Comparison of ENCODE assay signal across 11 mouse cellular contexts in the genomic region with DNA sequence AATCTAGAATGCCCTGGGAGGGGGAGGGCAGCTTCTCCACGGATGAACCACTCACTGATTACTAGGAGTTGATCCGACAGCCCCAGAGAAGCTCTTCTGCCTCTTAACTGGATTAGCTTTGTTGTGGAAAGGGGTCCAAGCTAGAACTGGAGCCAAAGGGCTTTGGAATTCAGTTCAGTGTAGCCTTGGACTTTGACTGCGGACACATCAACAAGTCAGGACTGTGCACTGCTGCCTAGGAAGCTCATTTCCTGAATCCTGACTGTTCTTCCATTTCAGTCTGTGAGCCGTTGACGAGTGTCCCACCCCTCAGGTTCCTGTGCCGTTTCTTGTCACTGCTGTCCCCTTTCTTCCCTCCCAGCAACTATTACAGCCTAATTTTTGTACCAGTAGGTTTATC. TPM values are rescaled to one million over a fixed set of nuclear protein-coding genes. Genes with fewer than 3 reads are reported as not detected.
DNase-seq lines count a peak whose midpoint lies in the region; ATAC-seq and TF ChIP-seq lines count a peak whose summit lies in the region.
"Had no signal": no experiment of that assay in that cellular context is flagged by ENCODE, and none has a peak within 500 bp of the region (broad histone marks: within the 10 kb centered on the region; RNA-seq: fewer than 3 reads in every experiment).

No protein-coding gene starts in this region.

- TF ChIP-seq POLR2A in myocyte (IDR thresholded peaks at IDR 0.05; ENCODE audit: insufficient read length, low read depth): no peak

- intact Hi-C loops in gastrocnemius, postnatal 36 days (cut with DNase I): no loop called here

- H3K79me2 ChIP-seq in myocyte (ENCODE audit: control insufficient read depth, insufficient read depth): no peaks in the 10 kb centered on the region

- H3K36me3 ChIP-seq in heart, embryonic 14.5 days (ENCODE audit: control insufficient read depth, insufficient read depth, low read length): no peaks in the 10 kb centered on the region
- no peaks in the 10 kb centered on the region for H3K36me3 ChIP-seq in kidney, embryonic 14.5 days (ENCODE audit: control insufficient read depth, insufficient read depth, low read length)
- no peaks in the 10 kb centered on the region for H3K36me3 ChIP-seq in myocyte (ENCODE audit: control insufficient read depth, insufficient read depth)

- ATAC-seq in heart, embryonic 14.5 days (ENCODE audit: insufficient number of reproducible peaks, insufficient read depth, low FRiP score, low read depth): no peak
- ATAC-seq in kidney, embryonic 14.5 days (ENCODE audit: low FRiP score, low TSS enrichment): no peak

- H3ac ChIP-seq in myocyte (ENCODE audit: control insufficient read depth, insufficient read length): no peak overlapping the region

- peak overlapping the region; percentile 53 for H3K9ac ChIP-seq in heart, embryonic 14.5 days (ENCODE audit: low read length)
- no peak overlapping the region; the same call in 1 of the 2 replicates for H3K9ac ChIP-seq in kidney, embryonic 14.5 days (ENCODE audit: low read depth, low read length)

- peak overlapping the region; percentile 8 to 26; a peak in 3 of 4 replicates for H3K4me3 ChIP-seq in heart, embryonic 14.5 days (ENCODE audit: control insufficient read depth in 1 of 2, insufficient read depth in 1 of 2, low read depth in 1 of 2, low read length in 2 of 2)
- no peak overlapping the region for H3K4me3 ChIP-seq in kidney, embryonic 14.5 days (ENCODE audit: low read length)
- peak overlapping the region; percentile 16 for H3K4me3 ChIP-seq in myocyte

- H3K27me3 ChIP-seq in heart, embryonic 14.5 days (ENCODE audit: control insufficient read depth, insufficient read depth, low read length): no peaks in the 10 kb centered on the region
- H3K27me3 ChIP-seq in kidney, embryonic 14.5 days (ENCODE audit: control insufficient read depth, insufficient read depth, low read length): no peaks in the 10 kb centered on the region
- H3K27me3 ChIP-seq in myocyte (ENCODE audit: control insufficient read depth, insufficient read depth, insufficient read length): no peaks in the 10 kb centered on the region

- H3K4me1 ChIP-seq in heart, embryonic 14.5 days (ENCODE audit: control insufficient read depth in 2 of 2, insufficient read depth in 2 of 2, low read length in 2 of 2): peaks cover 21 to 41% of the 10 kb centered on the region in 2 experiments
- peaks cover 29% of the 10 kb centered on the region for H3K4me1 ChIP-seq in kidney, embryonic 14.5 days (ENCODE audit: control insufficient read depth, insufficient read depth, low read length)

- no peaks in the 10 kb centered on the region for H3K9me3 ChIP-seq in heart, embryonic 14.5 days (ENCODE audit: control insufficient read depth, low read length)
- no peaks in the 10 kb centered on the region for H3K9me3 ChIP-seq in kidney, embryonic 14.5 days (ENCODE audit: control insufficient read depth, low read length)

- H3K27ac ChIP-seq in heart, embryonic 14.5 days (replicated peaks in 1 of 2; ENCODE audit: control insufficient read depth in 1 of 2, insufficient read depth in 1 of 2, low read depth in 2 of 2, low read length in 2 of 2): peak overlapping the region; percentile 67 to 81
- peak overlapping the region; percentile 81 for H3K27ac ChIP-seq in kidney, embryonic 14.5 days (ENCODE audit: low read depth, low read length)

- peak overlapping the region; percentile 66 for H3K4me2 ChIP-seq in heart, embryonic 14.5 days (ENCODE audit: low read length)
- H3K4me2 ChIP-seq in kidney, embryonic 14.5 days (replicated peaks; ENCODE audit: low read depth, low read length): peak overlapping the region; percentile 10; the same call in 1 of the 2 replicates
- peak overlapping the region; percentile 98 for H3K4me2 ChIP-seq in myocyte (ENCODE audit: low read depth)

- no peak for DNase-seq in heart, adult 8-10 months (ENCODE audit: low spot score)
- DNase-seq in embryo, embryonic 9.5 days (ENCODE audit: extremely low spot score): peak; percentile 35
- DNase-seq in layer of hippocampus, adult 8-10 months (ENCODE audit: low spot score in 2 of 2): no peak
- no peak for DNase-seq in thymus, postnatal 10 days (ENCODE audit: low spot score in 2 of 2)
- no peak for DNase-seq in gastrocnemius, postnatal 36 days
- DNase-seq: cerebellum, adult 9-11 months; left cerebral cortex, postnatal 4 days; right cerebral cortex, postnatal 4 days had no signal

- 8% methylated on average over 6 of the region's 6 CpGs for WGBS in heart, embryonic 14.5 days
- 16% methylated on average over 6 of the region's 6 CpGs for WGBS in kidney, embryonic 14.5 days

TF ChIP-seq in myocyte, 11 proteins besides CTCF, POLR2A, EP300 and RAD21:
- no peak for TF ChIP-seq E2F4 (IDR thresholded peaks at IDR 0.05; ENCODE audit: insufficient read depth)
- no peak for TF ChIP-seq POLR2AphosphoS2 (IDR thresholded peaks at IDR 0.05; ENCODE audit: insufficient read length, low read depth)
- no peak for TF ChIP-seq TCF12 (IDR thresholded peaks at IDR 0.05; ENCODE audit: insufficient read depth, poor library complexity, severe bottlenecking)
- no peak for TF ChIP-seq CEBPB (IDR thresholded peaks at IDR 0.05; ENCODE audit: insufficient read depth, poor library complexity, severe bottlenecking)
- no peak for TF ChIP-seq MYOD1 (IDR thresholded peaks at IDR 0.05; ENCODE audit: control insufficient read depth in 1 of 3, insufficient read length in 2 of 3, low read depth in 2 of 3)
- TF ChIP-seq USF1 (IDR thresholded peaks at IDR 0.05; ENCODE audit: low read depth): no peak
- TF ChIP-seq SRF (IDR thresholded peaks at IDR 0.05; ENCODE audit: control insufficient read depth, insufficient read length, low read depth): no peak
- no peak for TF ChIP-seq TCF3 (IDR thresholded peaks at IDR 0.05; ENCODE audit: insufficient read length, low read depth)
- no peak for TF ChIP-seq MAX (IDR thresholded peaks at IDR 0.05; ENCODE audit: low read depth)
- TF ChIP-seq MYOG (IDR thresholded peaks at IDR 0.05; ENCODE audit: control insufficient read depth in 1 of 3, insufficient read depth in 1 of 3, insufficient read length in 2 of 3, low read depth in 2 of 3): no peak
- no peak for TF ChIP-seq REST (IDR thresholded peaks at IDR 0.05; ENCODE audit: insufficient read depth, insufficient read length)

RNA-seq across cellular contexts. Expression of gene Tdrd7, which starts 1.6 kb away (rescaled TPM):
- polyA plus RNA-seq in heart, embryonic 14.5 days (2014; fragmentation: Nextera tagmentation; extraction: Ambion mirVana): 19.1 and 19.5 TPM in 2 replicates
- 10 to 100 TPM in 3 of 4 experiments, 1 to 10 TPM in 1; 9.2 to 12.1 (median 10.1) TPM for total RNA-seq in heart, adult 8-10 months (2022)
- 8.8 and 19.0 TPM in 2 replicates for polyA plus RNA-seq in kidney, embryonic 14.5 days (2014; fragmentation: Nextera tagmentation; extraction: Ambion mirVana)
- polyA plus RNA-seq in myocyte (2012; fragmentation: generic; extraction: Trizol): 12.0 TPM
- total RNA-seq in layer of hippocampus, adult 8-10 months (2022): 10 to 100 TPM; 28.0 to 31.6 (median 29.1) TPM
- 1 to 10 TPM; 7.4 to 8.1 TPM for total RNA-seq in gastrocnemius, postnatal 36 days (2021)

Comparison
In these comparisons a context has a peak if more than half of its experiments do, and no peak if none do; other contexts are left out.
1. H3K4me2 ChIP-seq: peak in every context shown above with its lines; median percentile 98 in myocyte; 66 in heart, embryonic 14.5 days; 10 in kidney, embryonic 14.5 days.